Mouse (Mus musculus) spleen, adult 2 months (tissue): ENCODE data around the gene Ccdc93.

ENCODE experiments used
- CTCF ChIP-seq: fragments of 200-500 bp; IDR thresholded peaks from 2 replicates; pipeline ENCODE4 v1.5.1; 2011; ENCODE audit warnings: mild to moderate bottlenecking, inconsistent platforms; ENCODE audit not compliant: insufficient read depth, insufficient read length, insufficient replicate concordance; ENCODE audit errors: extremely low read depth
- POLR2A ChIP-seq: fragments of 200-500 bp; IDR thresholded peaks from 2 replicates; pipeline ENCODE4 v1.6.1; 2011; ENCODE audit warnings: low read depth, low read length, inconsistent platforms

GRCm38 (mm10) chr1:121529286-121529685 lies 98.4 kb downstream of the Ccdc93 start:
- TF ChIP-seq CTCF (no peak), POLR2A (no peak)
